Mouse (Mus musculus): ENCODE measurements around the gene Kcnma1.

Gene Kcnma1

DNA sequence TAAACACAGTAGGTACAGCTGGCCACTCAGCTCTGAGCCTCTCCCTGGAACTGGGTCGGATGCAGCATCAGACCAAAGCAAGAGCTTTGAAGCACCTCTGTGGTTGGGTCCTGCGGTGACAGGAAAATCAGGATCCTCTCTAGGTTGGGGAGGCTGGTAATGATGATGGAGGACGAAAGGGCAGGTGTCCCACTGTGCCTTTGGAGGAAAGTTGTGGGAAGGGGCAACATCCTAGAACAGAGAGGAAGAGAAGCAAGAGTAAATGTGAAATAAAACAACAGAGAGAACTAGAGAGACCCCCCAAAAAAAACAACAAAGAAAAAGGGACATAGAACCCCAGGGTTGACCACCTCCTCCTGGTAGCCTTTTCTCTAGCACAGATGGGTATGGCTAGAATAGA is at the start of gene Kcnma1:
TSS of gene Kcnma1 (minus strand) at position 101 of the 400 bp plus-strand sequence.
- DNase-seq (ENCODE audit: low read depth, low spot score), result no peak

- peak; percentile 40 for DNase-seq (ENCODE audit: low read depth, low spot score)
Measured at GRCm38 (mm10) chr14:24059747-24060146, 45.5 kb upstream of the Kcnma1 start.

DNA sequence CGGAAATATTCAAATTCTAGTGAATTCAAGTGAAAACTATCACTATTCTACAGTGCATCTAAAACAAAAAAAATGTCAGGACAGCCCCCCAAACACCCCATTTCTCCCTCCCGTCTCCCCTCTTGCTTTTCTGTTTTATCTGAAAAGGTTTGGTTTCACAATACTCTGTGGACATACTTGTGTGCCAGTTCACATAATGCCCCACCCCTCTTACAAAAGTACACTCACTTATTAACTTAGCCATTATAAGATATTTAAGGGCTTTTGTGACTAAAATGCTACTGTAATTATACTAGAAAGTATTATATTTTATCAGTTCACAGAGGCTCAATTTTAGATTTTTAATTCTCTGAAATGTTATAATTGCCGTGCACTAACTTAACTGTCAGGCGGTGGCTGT is 45.0 kb upstream of the Kcnma1 start:
- no peak for DNase-seq (ENCODE audit: low read depth, low spot score)

DNA sequence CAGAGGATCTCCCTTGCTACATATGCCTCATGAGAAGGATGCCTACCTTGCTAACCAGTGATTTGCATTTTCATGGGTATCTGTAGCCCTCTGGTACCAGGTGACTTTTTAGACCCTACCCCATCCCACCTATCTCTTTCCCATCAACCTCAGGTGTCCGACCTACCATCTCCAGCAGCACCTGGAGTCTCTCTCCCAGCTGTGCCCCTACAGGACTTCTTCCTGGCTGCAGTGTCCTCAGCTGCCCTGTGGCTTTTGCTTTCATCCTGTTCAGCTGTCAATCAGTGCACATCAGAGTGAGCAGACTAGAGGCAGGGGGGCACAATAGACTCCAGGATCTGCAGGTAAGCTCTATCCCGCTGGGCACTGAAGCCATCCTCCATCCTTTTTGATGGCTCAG is 37.5 kb upstream of the Kcnma1 start:
- no peak for DNase-seq (ENCODE audit: low read depth, low spot score)

DNA sequence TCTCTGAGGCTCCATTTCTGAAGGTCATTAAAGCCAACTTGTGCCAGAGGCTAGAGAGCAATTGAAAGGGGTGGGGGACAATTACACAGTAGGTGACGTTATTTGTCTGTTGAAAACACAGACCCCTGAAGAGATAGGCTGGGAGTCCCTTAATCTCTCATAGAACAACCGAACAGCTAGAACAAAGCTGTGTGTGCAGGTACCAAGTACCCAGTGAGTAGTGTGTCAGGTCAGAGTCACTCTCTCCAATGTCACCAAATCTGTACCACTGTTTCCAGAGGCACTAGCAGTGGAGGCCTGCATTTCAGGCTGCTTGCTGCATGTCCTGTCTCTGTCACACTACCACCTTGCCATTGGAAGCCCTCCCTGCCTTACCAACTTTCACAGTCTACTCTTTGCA is 22.3 kb upstream of the Kcnma1 start:
- DNase-seq (ENCODE audit: low read depth, low spot score), result no peak

DNA sequence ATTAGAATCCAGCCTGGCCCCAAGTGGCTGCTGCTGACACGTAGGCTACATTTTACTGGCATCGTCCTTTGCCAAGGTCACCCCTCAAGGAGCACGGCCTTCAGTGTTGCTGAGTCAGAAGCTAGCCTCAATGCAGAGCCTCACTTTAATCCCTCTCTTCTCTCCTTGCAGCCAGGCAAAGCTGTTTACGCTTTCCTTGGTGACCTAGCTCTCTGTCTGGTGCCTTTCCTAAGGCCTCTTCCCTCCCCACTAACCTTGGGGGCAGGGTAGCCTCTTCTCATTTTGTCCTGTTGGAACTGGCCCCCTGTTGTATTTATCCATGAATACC is 21.9 kb upstream of the Kcnma1 start:
- DNase-seq (ENCODE audit: low read depth, low spot score), result no peak

DNA sequence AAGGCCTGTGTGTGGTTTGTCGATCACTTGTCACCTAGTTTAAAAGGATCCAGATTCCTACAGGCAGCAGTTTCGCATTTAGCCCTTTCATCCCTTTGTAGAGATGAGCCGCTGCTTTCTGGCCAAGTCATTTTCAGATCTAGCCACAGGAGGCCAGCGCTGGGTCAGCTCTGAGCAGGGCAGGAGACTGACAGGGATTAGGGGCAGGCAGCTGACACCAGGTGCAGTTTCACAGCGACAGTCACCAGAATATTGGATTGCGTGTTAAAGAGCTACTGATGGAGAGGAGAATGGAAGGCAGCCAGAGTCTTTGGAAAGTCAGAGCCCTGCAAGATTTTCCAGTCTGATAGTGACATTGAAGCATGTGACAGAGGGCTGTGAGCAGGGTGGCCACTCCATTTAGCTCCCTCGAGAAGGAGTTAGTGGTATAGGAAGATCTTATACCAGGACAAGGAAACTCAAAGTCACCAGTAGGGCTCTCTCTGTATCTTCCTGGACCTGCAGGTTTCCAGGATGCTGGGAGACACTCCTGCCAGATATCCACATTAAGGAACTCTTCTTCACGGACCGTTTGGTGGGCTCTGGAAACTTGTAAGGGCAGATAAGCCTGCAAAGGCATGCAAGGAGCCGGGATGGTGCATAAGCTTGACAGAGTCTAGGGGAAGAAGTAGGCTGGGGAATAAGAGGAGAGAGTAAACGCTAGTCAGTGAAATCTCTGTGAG is 21.4 kb upstream of the Kcnma1 start:
- no peak for DNase-seq (ENCODE audit: low read depth, low spot score)

- no peak for DNase-seq (ENCODE audit: low read depth, low spot score)
Measured at GRCm38 (mm10) chr14:24032876-24033389, 18.6 kb upstream of the Kcnma1 start.

DNA sequence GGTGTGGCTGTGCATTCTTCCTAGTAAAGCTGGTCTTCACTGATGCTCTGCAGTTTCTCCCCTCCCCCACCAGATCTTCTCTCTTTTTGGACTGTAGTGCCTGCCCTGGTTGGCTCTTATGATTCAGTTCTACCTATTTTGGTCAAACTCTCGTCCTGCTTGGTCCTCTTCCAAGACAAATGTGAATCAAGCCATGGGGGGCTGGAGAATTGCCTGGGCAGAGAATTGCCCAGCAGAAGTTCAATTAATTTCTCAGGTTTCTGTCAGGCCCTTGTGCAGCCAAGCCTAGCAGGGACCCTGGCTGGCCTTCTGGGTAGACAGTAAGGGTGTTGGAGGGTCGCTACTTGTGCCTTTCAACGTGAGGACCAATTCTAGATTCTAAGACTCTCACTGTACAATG is 17.9 kb upstream of the Kcnma1 start:
- no peak for DNase-seq (ENCODE audit: low read depth, low spot score)

DNA sequence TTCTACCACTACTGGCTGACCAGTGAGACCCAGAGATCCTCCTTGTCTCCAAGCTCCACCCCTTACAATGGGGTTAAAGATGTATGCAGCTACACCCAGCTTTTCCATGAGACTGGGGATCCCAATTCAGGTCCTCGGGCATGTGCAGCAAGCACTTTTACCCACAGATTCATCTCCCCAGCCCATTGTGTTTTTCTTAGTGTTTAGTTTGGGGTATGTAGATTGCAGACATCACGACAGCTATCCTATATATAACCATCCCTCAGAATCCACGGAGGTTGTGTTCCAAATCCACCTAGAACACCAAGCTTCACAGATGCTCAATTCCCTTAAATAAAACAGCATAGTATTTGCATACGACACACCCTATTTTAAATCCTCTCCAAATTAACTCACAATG is 6.4 kb upstream of the Kcnma1 start:
- DNase-seq (ENCODE audit: low read depth, low spot score), result no peak

DNA sequence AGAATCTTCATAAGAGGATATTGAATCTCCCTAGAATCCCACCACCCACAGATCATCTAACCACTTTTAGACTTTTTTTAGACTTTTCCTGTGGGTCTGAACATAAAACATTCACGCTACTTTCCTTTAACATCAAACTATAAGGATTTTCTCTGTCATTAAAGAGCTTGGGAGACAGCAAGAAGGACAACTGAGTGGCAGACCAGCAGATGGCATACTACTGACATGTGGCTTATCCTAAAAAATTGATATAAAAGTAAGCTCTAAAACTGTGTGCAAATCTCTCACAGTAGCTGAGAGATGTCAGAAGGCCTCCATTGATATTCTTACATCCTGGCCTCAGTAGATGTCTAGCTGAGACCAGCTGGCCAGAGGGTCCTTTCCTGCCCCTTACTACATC is 4.3 kb downstream of the Kcnma1 start:
- no peak for DNase-seq (ENCODE audit: low read depth, low spot score)

- DNase-seq (ENCODE audit: low read depth, low spot score), result peak; percentile 43
Measured at GRCm38 (mm10) chr14:24008252-24008651, 6.0 kb downstream of the Kcnma1 start.

- no peak for DNase-seq (ENCODE audit: low read depth, low spot score)
Measured at GRCm38 (mm10) chr14:24006276-24006675, 8.0 kb downstream of the Kcnma1 start.

DNA sequence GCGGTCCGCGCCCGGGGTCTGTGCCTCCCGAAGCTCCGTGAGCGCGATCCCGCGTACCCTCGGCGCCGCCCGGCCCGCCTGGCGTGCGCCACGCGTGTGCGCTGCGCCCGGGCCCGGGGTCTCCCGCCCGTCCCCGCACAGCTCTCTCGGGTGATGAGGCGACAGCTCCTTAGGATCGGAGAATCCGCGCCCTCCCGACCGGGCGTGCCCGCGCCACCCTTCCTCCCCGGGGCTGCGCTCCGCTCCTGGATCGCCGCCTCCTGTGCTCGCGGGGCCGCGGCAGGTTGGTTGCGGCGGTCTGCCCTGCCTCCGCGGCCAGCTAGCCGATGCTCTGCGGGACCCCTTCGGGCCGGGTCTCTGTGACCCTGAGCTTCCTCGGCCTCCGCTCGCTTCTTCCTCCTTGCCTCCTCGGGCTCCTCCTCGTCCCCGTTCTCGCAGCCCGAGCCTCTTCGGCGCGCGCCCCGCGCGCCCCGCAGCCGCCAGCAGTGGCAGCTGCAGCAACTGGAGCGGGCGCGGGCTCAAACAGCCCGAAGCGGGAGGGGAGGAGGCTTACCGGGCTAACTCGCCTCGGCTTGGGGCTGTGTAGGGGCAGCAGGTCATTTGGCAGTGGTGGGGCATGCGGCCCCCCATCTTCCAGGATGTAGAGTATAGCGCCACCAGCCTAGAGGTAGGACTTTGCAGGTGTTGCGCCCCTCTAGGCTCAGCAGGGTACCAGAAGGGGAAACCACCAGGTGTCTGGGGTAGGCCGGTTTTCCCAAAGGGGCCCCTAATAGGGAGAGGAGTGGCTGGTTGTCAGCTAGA is 9.6 kb downstream of the Kcnma1 start:
- DNase-seq (ENCODE audit: low read depth, low spot score), result no peak

DNA sequence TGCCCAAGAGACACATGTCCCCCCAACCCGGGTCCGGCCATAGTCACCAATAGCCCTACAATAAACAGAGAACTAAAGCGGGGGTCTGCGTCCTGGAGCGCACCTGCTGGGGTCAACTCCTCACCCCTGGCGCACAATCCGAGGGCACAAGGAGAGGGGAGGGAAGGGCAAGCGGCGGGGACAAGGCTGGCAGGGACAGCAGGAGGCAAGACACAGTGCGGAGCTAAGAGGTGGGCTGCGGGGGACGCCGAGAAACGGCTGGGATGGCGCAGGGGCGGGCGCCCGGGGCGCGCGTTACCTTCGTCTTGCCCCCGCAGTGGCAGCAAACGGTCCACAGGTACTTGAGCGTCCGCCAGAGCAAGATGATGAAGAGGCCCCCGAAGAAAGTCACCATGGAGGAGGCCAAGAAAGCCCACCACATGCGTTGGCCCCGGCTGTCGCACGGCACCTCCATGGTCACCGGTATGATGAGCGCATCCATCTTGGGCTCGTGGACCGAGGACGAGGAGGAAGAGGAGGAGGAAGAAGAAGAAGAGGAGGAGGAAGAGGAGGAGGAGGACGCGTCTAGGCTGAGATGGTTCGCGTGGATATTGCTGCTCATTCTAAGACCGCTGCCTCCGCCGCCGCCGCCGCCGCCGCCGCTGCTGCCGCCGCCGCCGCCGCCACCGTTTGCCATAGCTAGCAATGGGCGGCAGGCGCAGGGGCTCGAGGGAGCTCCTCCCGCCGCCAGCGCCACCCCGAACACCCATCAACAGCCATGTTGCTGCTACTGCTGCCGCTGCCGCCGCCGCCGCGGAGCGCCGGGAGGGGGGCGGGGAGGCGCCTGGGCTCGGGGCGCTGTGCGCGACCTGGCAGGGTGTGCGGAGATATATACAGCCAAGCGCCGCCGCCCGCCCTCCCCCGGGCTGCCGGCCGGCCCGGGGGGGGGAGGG is 10.6 kb downstream of the Kcnma1 start:
- no peak for DNase-seq (ENCODE audit: low read depth, low spot score)

DNA sequence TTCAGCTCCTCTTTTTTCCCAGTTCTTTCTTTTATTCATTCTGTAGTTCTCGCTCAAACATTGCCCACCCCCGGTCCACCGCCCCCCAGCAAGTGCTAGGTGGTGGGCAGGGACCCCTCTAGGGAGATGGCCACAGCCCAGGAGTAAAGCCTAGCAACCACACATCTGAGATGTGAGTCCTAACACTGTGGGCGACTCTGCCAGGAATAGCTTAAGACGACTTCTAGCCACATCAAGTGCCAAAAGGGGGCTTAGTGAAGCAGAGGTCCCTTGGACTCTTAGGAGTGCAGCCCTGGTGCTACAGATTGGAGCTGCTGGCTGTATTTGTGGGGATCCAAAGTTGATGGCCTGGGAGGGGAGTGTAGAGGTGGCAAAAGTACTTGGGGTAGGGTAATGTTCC is 11.6 kb downstream of the Kcnma1 start:
- no peak for DNase-seq (ENCODE audit: low read depth, low spot score)

DNA sequence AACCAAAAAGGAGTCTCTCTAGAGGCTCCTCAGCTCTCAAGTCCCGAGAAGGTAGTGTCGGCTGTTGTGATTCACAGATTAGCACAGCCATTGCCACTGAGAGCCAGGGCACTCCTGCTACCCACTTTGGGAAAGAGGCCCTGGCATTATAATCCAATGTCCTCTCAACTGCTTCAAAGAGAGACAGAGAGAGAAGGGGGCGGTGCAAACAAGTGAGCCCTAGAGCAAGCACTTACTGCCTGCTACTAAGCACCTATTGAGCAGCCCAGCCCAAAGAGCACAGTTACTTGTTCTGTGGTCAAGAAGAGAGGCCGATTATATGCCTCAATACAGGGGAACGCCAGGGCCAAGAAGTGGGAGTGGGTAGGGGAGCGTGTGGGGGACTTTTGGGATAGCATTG is 16.4 kb downstream of the Kcnma1 start:
- DNase-seq (ENCODE audit: low read depth, low spot score), result no peak

DNA sequence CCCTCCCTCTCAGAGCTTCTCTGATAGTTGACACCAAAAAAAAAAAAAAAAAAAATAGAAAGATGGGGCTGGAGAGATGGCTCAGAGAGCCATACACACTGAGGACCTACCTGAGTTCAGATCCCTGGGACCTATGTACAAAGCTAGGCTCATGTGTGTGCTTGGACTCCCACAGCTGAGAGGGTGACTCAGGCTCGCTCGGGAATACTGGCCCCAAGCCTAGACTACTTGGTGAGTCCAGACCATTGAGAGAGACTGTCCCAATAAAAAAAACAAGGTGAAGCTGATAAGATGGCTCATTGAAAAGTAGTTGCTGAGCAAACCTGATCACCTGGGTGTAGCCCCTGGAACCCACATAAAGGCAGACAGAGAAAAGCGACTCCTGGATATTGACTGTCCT is 18.5 kb downstream of the Kcnma1 start:
- DNase-seq (ENCODE audit: low read depth, low spot score), result no peak

DNA sequence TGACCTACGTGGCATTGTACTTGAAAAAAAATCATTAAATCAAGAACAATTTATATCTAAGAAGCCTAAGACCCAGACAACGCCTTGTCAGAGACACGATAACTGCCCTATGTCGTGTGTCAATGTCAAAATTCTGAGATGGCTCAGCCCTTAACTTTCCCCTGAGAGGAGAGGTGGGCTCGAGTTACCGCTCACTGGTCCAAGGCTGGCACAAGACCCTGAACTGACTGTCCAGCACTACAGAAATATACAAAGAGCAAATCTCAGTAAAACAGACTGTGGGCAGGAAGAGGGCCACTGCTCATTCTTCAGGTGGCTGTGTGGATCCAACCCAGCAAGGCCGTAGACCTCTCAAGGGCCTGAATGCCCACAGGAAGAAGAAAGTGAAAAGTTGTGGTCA is 23.4 kb downstream of the Kcnma1 start:
- no peak for DNase-seq (ENCODE audit: low read depth, low spot score)

DNA sequence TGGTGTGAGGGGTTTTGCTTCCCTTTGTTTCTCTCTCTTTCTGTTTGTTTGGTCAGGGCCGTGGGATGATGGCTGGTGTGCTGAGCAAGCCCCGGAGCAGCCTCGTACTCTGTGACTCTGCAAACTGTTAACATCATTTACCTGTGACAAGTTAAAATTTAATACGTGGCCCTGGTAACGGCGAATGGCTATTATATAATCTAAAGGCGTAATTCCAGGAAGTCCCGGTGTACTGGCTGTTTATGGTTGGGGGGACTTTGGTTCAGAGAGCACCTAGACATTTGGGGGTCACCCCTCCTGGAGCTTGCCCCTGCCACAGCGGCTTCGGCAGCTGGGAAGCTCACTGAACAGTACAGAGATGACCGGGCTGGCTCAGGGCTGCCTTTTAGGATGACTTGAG is 24.6 kb downstream of the Kcnma1 start:
- no peak for DNase-seq (ENCODE audit: low read depth, low spot score)

GRCm38 (mm10) chr14:23982205-23982604 is 32.1 kb downstream of the Kcnma1 start:
- no peak for DNase-seq (ENCODE audit: low read depth, low spot score)

GRCm38 (mm10) chr14:23974685-23975084 is 39.6 kb downstream of the Kcnma1 start:
- DNase-seq (ENCODE audit: low read depth, low spot score), result no peak

Measured in A20 (cell line).